Mouse (Mus musculus): ENCODE data around the gene Rimbp2. TPM values are rescaled to one million over a fixed set of nuclear protein-coding genes. Genes with fewer than 3 reads are reported as not detected.
"Not testable (repeated sequence)": the region's sequence is repeated elsewhere in the genome, so short reads cannot be mapped to it uniquely, and the experiment has no call there.

The Rimbp2 gene
- total and polyA plus RNA-seq, 2 experiments from 2014 or later: 0.03 TPM; not detected in 1

GRCm38 (mm10) chr5:128984536-128984935 lies 31.2 kb upstream of the Rimbp2 start:
- peaks cover 38% of the 10 kb centered on the region for H3K36me3 ChIP-seq (replicated peaks; ENCODE audit: control insufficient read depth, insufficient read depth, low read length)
- H3K9ac ChIP-seq (replicated peaks; ENCODE audit: low read depth, low read length): no peak overlapping the region
- H3K4me2 ChIP-seq (ENCODE audit: low read depth, low read length): no peak overlapping the region
- 78% methylated on average over 6 of the region's 6 CpGs for WGBS
- no peak overlapping the region for H3K4me3 ChIP-seq (ENCODE audit: low read depth, low read length)
- TF ChIP-seq CTCF (IDR thresholded peaks at IDR 0.05; ENCODE audit: low read depth): no peak
- no peak for TF ChIP-seq EP300 (IDR thresholded peaks at IDR 0.05; ENCODE audit: low read depth)
- ATAC-seq (ENCODE audit: insufficient read depth, low read depth) (no peak), DNase-seq (ENCODE audit: low spot score) (no peak)
- no peaks in the 10 kb centered on the region for H3K27me3 ChIP-seq (ENCODE audit: control insufficient read depth, insufficient read depth, low read length)
- no peaks in the 10 kb centered on the region for H3K4me1 ChIP-seq (ENCODE audit: control insufficient read depth, insufficient read depth)
- H3K9me3 ChIP-seq (replicated peaks; ENCODE audit: control insufficient read depth, low read length): no peaks in the 10 kb centered on the region
- H3K27ac ChIP-seq (ENCODE audit: low read depth): no peak overlapping the region

GRCm38 (mm10) chr5:128981607-128982006 lies 28.3 kb upstream of the Rimbp2 start:
- Histone ChIP-seq H3K9me3 (replicated peaks; ENCODE audit: control insufficient read depth, low read length) (no peaks in the 10 kb centered on the region), H3K4me2 (ENCODE audit: low read depth, low read length) (no peak overlapping the region), H3K9ac (replicated peaks; ENCODE audit: low read depth, low read length) (no peak overlapping the region), H3K4me3 (ENCODE audit: low read depth, low read length) (no peak overlapping the region), H3K27me3 (ENCODE audit: control insufficient read depth, insufficient read depth, low read length) (no peaks in the 10 kb centered on the region), H3K4me1 (ENCODE audit: control insufficient read depth, insufficient read depth) (no peaks in the 10 kb centered on the region), H3K36me3 (replicated peaks; ENCODE audit: control insufficient read depth, insufficient read depth, low read length) (peaks cover 18% of the 10 kb centered on the region; the same call in 1 of the 2 replicates), H3K27ac (ENCODE audit: low read depth) (no peak overlapping the region)
- TF ChIP-seq CTCF (IDR thresholded peaks at IDR 0.05; ENCODE audit: low read depth) (peak; percentile 84), EP300 (IDR thresholded peaks at IDR 0.05; ENCODE audit: low read depth) (no peak)
- 24% methylated on average over 12 of the region's 12 CpGs for WGBS
- peak; percentile 64 for ATAC-seq (ENCODE audit: insufficient read depth, low read depth)
- peak; percentile 26 for DNase-seq (ENCODE audit: low spot score)

GRCm38 (mm10) chr5:128980857-128981256 lies 27.6 kb upstream of the Rimbp2 start:
- H3K4me1 ChIP-seq (ENCODE audit: control insufficient read depth, insufficient read depth): no peaks in the 10 kb centered on the region
- H3K27ac ChIP-seq (ENCODE audit: low read depth): no peak overlapping the region
- H3K4me2 ChIP-seq (ENCODE audit: low read depth, low read length): no peak overlapping the region
- no peaks in the 10 kb centered on the region for H3K27me3 ChIP-seq (ENCODE audit: control insufficient read depth, insufficient read depth, low read length)
- H3K9ac ChIP-seq (replicated peaks; ENCODE audit: low read depth, low read length): no peak overlapping the region
- H3K36me3 ChIP-seq (replicated peaks; ENCODE audit: control insufficient read depth, insufficient read depth, low read length): peaks cover 10% of the 10 kb centered on the region; the same call in 1 of the 2 replicates
- no peaks in the 10 kb centered on the region for H3K9me3 ChIP-seq (replicated peaks; ENCODE audit: control insufficient read depth, low read length)
- ATAC-seq (ENCODE audit: insufficient read depth, low read depth) (no peak), DNase-seq (ENCODE audit: low spot score) (no peak)
- H3K4me3 ChIP-seq (ENCODE audit: low read depth, low read length): no peak overlapping the region
- 63% methylated on average over 7 of the region's 7 CpGs for WGBS
- TF ChIP-seq CTCF (IDR thresholded peaks at IDR 0.05; ENCODE audit: low read depth) (no peak), EP300 (IDR thresholded peaks at IDR 0.05; ENCODE audit: low read depth) (no peak)

- WGBS: 95% methylated on average over 7 of the region's 7 CpGs
- Histone ChIP-seq H3K9ac (replicated peaks; ENCODE audit: low read depth, low read length) (no peak overlapping the region), H3K9me3 (replicated peaks; ENCODE audit: control insufficient read depth, low read length) (no peaks in the 10 kb centered on the region), H3K4me1 (ENCODE audit: control insufficient read depth, insufficient read depth) (no peaks in the 10 kb centered on the region), H3K36me3 (replicated peaks; ENCODE audit: control insufficient read depth, insufficient read depth, low read length) (no peaks in the 10 kb centered on the region), H3K27me3 (ENCODE audit: control insufficient read depth, insufficient read depth, low read length) (no peaks in the 10 kb centered on the region), H3K4me3 (ENCODE audit: low read depth, low read length) (no peak overlapping the region), H3K27ac (ENCODE audit: low read depth) (no peak overlapping the region), H3K4me2 (ENCODE audit: low read depth, low read length) (no peak overlapping the region)
- DNase-seq (ENCODE audit: low spot score) (no peak), ATAC-seq (ENCODE audit: insufficient read depth, low read depth) (no peak)
- TF ChIP-seq EP300 (IDR thresholded peaks at IDR 0.05; ENCODE audit: low read depth): no peak
- no peak for TF ChIP-seq CTCF (IDR thresholded peaks at IDR 0.05; ENCODE audit: low read depth)
Observed at GRCm38 (mm10) chr5:128978957-128979356, 25.7 kb upstream of the Rimbp2 start.

GRCm38 (mm10) chr5:128977466-128977865 lies 24.2 kb upstream of the Rimbp2 start:
- H3K9me3 ChIP-seq (replicated peaks; ENCODE audit: control insufficient read depth, low read length); DNase-seq (ENCODE audit: low spot score); ATAC-seq (ENCODE audit: insufficient read depth, low read depth); H3K27ac ChIP-seq (ENCODE audit: low read depth); H3K9ac ChIP-seq (replicated peaks; ENCODE audit: low read depth, low read length); H3K4me1 ChIP-seq (ENCODE audit: control insufficient read depth, insufficient read depth); H3K27me3 ChIP-seq (ENCODE audit: control insufficient read depth, insufficient read depth, low read length); H3K36me3 ChIP-seq (replicated peaks; ENCODE audit: control insufficient read depth, insufficient read depth, low read length); H3K4me3 ChIP-seq (ENCODE audit: low read depth, low read length); H3K4me2 ChIP-seq (ENCODE audit: low read depth, low read length): not testable (repeated sequence)
- WGBS: 63% methylated on average over 1 of the region's 1 CpGs

GRCm38 (mm10) chr5:128976266-128976665 lies 23.0 kb upstream of the Rimbp2 start:
- Histone ChIP-seq H3K4me2 (ENCODE audit: low read depth, low read length) (no peak overlapping the region), H3K9ac (replicated peaks; ENCODE audit: low read depth, low read length) (no peak overlapping the region), H3K9me3 (replicated peaks; ENCODE audit: control insufficient read depth, low read length) (no peaks in the 10 kb centered on the region), H3K27ac (ENCODE audit: low read depth) (no peak overlapping the region), H3K36me3 (replicated peaks; ENCODE audit: control insufficient read depth, insufficient read depth, low read length) (no peaks in the 10 kb centered on the region), H3K4me1 (ENCODE audit: control insufficient read depth, insufficient read depth) (no peaks in the 10 kb centered on the region), H3K4me3 (ENCODE audit: low read depth, low read length) (no peak overlapping the region), H3K27me3 (ENCODE audit: control insufficient read depth, insufficient read depth, low read length) (no peaks in the 10 kb centered on the region)
- no peak for TF ChIP-seq EP300 (IDR thresholded peaks at IDR 0.05; ENCODE audit: low read depth)
- peak; percentile 46 for TF ChIP-seq CTCF (IDR thresholded peaks at IDR 0.05; ENCODE audit: low read depth)
- WGBS: 23% methylated on average over 4 of the region's 4 CpGs
- ATAC-seq (ENCODE audit: insufficient read depth, low read depth) (no peak), DNase-seq (ENCODE audit: low spot score) (no peak)

Data from heart, postnatal 0 days (tissue).